In the genomic region with DNA sequence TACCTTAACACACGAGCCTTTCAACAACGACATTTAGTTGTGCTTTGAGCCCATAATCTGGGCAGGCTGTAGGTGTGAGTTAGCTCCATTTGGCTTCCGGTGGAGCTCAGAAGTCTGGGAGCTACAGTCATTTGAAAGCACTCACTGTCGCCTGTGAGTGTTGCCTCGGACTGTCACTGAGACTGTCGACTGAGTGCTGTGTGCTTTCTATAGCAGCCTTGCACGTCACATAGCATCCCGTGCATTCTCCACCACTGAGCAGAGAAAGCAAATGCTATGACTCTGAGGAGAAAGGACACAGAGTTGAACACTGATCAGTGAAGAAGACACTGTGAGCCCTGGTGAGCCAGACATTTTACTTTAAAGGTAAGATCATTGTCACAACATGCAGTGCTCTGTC, we compare ENCODE assay signal across 10 mouse cellular contexts.
DNase-seq lines count a peak whose midpoint lies in the region; ATAC-seq lines count a peak whose summit lies in the region.
"Had no signal": no experiment of that assay in that cellular context is flagged by ENCODE, and none has a peak within 500 bp of the region (broad histone marks: within the 10 kb centered on the region; RNA-seq: fewer than 3 reads in every experiment).

No protein-coding gene starts in this region.

- H3K27me3 ChIP-seq in heart, embryonic 15.5 days: no peaks in the 10 kb centered on the region
- H3K27me3 ChIP-seq in neural tube, embryonic 12.5 days (replicated peaks): no peaks in the 10 kb centered on the region
- no peaks in the 10 kb centered on the region for H3K27me3 ChIP-seq in hindbrain, embryonic 15.5 days
- no peaks in the 10 kb centered on the region for H3K27me3 ChIP-seq in neural tube, embryonic 14.5 days (ENCODE audit: control insufficient read depth, insufficient read depth, low read length)

- peak overlapping the region; percentile 38 for H3K4me2 ChIP-seq in heart, embryonic 15.5 days
- H3K4me2 ChIP-seq in neural tube, embryonic 12.5 days (replicated peaks): no peak overlapping the region; the same call in 1 of the 2 replicates
- 0 out of 2 replicates have a peak overlapping the region, but pooled peaks have one; percentile 15 for H3K4me2 ChIP-seq in hindbrain, embryonic 15.5 days
- H3K4me2 ChIP-seq in neural tube, embryonic 14.5 days (ENCODE audit: low read depth, low read length): peak overlapping the region; percentile 9; the same call in 1 of the 2 replicates

- no peaks in the 10 kb centered on the region for H3K9me3 ChIP-seq in heart, embryonic 15.5 days (replicated peaks)
- no peaks in the 10 kb centered on the region for H3K9me3 ChIP-seq in neural tube, embryonic 12.5 days
- no peaks in the 10 kb centered on the region for H3K9me3 ChIP-seq in hindbrain, embryonic 15.5 days
- H3K9me3 ChIP-seq in neural tube, embryonic 14.5 days (ENCODE audit: control insufficient read depth, low read length): no peaks in the 10 kb centered on the region

- H3K36me3 ChIP-seq in heart, embryonic 15.5 days: no peaks in the 10 kb centered on the region
- no peaks in the 10 kb centered on the region for H3K36me3 ChIP-seq in neural tube, embryonic 12.5 days
- no peaks in the 10 kb centered on the region for H3K36me3 ChIP-seq in hindbrain, embryonic 15.5 days
- no peaks in the 10 kb centered on the region for H3K36me3 ChIP-seq in neural tube, embryonic 14.5 days (ENCODE audit: control insufficient read depth, insufficient read depth, low read length)

- 0 out of 2 replicates have a peak overlapping the region, but pooled peaks have one; percentile 31 for H3K27ac ChIP-seq in heart, embryonic 15.5 days
- no peak overlapping the region for H3K27ac ChIP-seq in neural tube, embryonic 12.5 days
- peak overlapping the region; percentile 55; the same call in 1 of the 2 replicates for H3K27ac ChIP-seq in hindbrain, embryonic 15.5 days (replicated peaks)
- H3K27ac ChIP-seq in neural tube, embryonic 14.5 days (ENCODE audit: low read depth, low read length): peak overlapping the region; percentile 75

- no peak overlapping the region for H3K4me3 ChIP-seq in heart, embryonic 15.5 days
- no peak overlapping the region for H3K4me3 ChIP-seq in neural tube, embryonic 12.5 days
- H3K4me3 ChIP-seq in hindbrain, embryonic 15.5 days: no peak overlapping the region
- H3K4me3 ChIP-seq in neural tube, embryonic 14.5 days (ENCODE audit: low read depth, low read length): no peak overlapping the region

- H3K9ac ChIP-seq in heart, embryonic 15.5 days: peak overlapping the region; percentile 34; the same call in 1 of the 2 replicates
- no peak overlapping the region for H3K9ac ChIP-seq in neural tube, embryonic 12.5 days
- no peak overlapping the region for H3K9ac ChIP-seq in hindbrain, embryonic 15.5 days
- H3K9ac ChIP-seq in neural tube, embryonic 14.5 days (replicated peaks; ENCODE audit: low read depth, low read length): no peak overlapping the region
- H3K9ac ChIP-seq: liver, postnatal 0 days had no signal

- WGBS in heart, embryonic 15.5 days: 24% methylated on average over 8 of the region's 8 CpGs
- 49% methylated on average over 8 of the region's 8 CpGs for WGBS in neural tube, embryonic 12.5 days
- WGBS in hindbrain, embryonic 15.5 days: 42% methylated on average over 8 of the region's 8 CpGs
- WGBS in neural tube, embryonic 14.5 days: 34% methylated on average over 8 of the region's 8 CpGs

- no peak for DNase-seq in heart, postnatal 4 days
- no peak for DNase-seq in neural tube, embryonic 10.5 days (ENCODE audit: extremely low spot score, low spot score)
- DNase-seq in cerebellum, adult 9-10 months: no peak
- DNase-seq: liver, postnatal 0 days; thymus, postnatal 25 days had no signal

- peak; percentile 70 for ATAC-seq in heart, embryonic 15.5 days (replicated peaks; ENCODE audit: insufficient number of reproducible peaks, insufficient read depth, low FRiP score, low read depth)
- ATAC-seq in neural tube, embryonic 12.5 days (ENCODE audit: low FRiP score, low read depth): peak; percentile 54; the same call in 1 of the 2 replicates
- peak; percentile 55 for ATAC-seq in hindbrain, embryonic 15.5 days (ENCODE audit: low FRiP score, low read depth)
- peak; percentile 73 for ATAC-seq in neural tube, embryonic 14.5 days (ENCODE audit: low read depth)
- ATAC-seq: CD4-positive, CD25-positive, alpha-beta regulatory T cell, adult 4 months; liver, postnatal 0 days had no signal

- peaks cover 15% of the 10 kb centered on the region for H3K4me1 ChIP-seq in heart, embryonic 15.5 days (replicated peaks)
- H3K4me1 ChIP-seq in neural tube, embryonic 12.5 days: peaks cover 37% of the 10 kb centered on the region
- peaks cover 20% of the 10 kb centered on the region for H3K4me1 ChIP-seq in hindbrain, embryonic 15.5 days (replicated peaks)
- H3K4me1 ChIP-seq in neural tube, embryonic 14.5 days (ENCODE audit: control insufficient read depth, insufficient read depth, low read length): no peaks in the 10 kb centered on the region
